Mouse (Mus musculus): ENCODE data around the gene Akap12. TPM values are rescaled to one million over a fixed set of nuclear protein-coding genes. Genes with fewer than 3 reads are reported as not detected.

Akap12 gene
- polyA plus RNA-seq, 1 experiment from 2014 or later: 78.6 TPM

DNA sequence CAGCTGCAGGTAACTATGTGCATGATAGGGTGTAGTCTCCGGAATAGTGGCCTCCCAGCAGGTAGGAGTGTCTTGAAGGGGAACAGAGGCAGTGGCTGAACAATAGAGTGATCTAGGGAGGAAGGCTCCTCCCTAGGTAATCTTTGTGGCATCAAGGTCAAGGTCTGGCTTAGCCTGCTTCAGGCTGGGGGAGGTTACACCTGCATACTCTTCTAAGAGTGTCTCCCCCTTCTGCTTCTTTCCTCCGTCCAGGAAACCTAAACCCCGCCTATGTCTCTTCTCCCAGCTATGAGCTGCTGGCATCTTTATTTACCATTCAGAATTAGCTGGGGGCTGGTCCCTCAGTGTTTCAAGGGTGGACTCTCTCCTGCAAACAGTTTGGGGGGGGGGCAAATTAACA, 23.5 kb downstream of the Akap12 start:
- Histone ChIP-seq H3K4me1 (replicated peaks) (peaks cover 30% of the 10 kb centered on the region), H3K4me3 (no peak overlapping the region), H3K27me3 (no peaks in the 10 kb centered on the region), H3K9me3 (no peaks in the 10 kb centered on the region), H3K27ac (replicated peaks) (no peak overlapping the region), H3K9ac (no peak overlapping the region), H3K4me2 (no peak overlapping the region), H3K36me3 (no peaks in the 10 kb centered on the region)
- no peak for ATAC-seq (ENCODE audit: low read depth)
- WGBS: 41% methylated on average over 3 of the region's 3 CpGs

DNA sequence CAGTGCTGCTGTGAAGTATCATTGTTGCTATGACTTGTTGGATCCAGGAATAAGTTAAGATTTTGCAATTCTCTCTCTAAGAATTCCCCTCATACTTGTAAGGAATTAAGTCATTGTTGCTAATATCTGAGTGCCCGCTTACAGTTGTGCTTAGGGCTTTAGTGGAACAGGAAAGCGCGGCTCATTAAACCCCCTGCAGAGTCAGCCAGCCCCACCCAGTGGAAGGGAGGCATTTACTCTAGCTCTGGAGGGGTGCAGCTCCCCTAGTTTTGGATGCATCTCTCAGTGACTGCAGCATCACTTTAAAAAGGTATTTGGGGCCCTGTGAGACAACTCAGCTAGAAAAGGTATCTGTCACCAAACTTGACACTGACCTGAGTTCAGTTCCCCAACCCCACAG, 24.0 kb downstream of the Akap12 start:
- peaks cover 30% of the 10 kb centered on the region for H3K4me1 ChIP-seq (replicated peaks)
- ATAC-seq (ENCODE audit: low read depth): no peak
- H3K27me3 ChIP-seq: no peaks in the 10 kb centered on the region
- no peak overlapping the region for H3K9ac ChIP-seq
- H3K27ac ChIP-seq (replicated peaks): no peak overlapping the region
- H3K9me3 ChIP-seq: no peaks in the 10 kb centered on the region
- H3K4me2 ChIP-seq: no peak overlapping the region
- no peak overlapping the region for H3K4me3 ChIP-seq
- no peaks in the 10 kb centered on the region for H3K36me3 ChIP-seq
- 50% methylated on average over 3 of the region's 3 CpGs for WGBS

DNA sequence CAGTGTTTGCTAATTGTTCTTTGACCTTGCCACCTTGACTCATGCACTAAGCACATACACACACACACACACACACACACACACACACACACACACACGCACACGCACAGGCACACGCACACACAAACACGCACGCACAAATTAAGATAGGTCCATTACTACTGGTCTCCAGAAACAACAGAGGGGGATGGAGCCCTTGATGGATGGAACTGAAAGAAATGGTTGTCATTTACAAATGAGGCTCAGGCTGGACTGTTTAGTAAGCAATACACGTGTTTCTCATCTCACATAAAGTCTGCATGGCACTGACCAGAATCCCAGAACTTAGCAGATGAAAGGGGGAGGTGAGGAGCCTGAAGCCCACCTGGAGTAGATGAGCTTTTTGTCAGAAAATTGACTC, 24.4 kb downstream of the Akap12 start:
- Histone ChIP-seq H3K4me1 (replicated peaks) (peaks cover 30% of the 10 kb centered on the region), H3K27me3 (no peaks in the 10 kb centered on the region), H3K36me3 (no peaks in the 10 kb centered on the region), H3K9me3 (no peaks in the 10 kb centered on the region), H3K4me2 (no peak overlapping the region), H3K27ac (replicated peaks) (no peak overlapping the region), H3K4me3 (no peak overlapping the region), H3K9ac (no peak overlapping the region)
- 89% methylated on average over 6 of the region's 6 CpGs for WGBS
- no peak for ATAC-seq (ENCODE audit: low read depth)

DNA sequence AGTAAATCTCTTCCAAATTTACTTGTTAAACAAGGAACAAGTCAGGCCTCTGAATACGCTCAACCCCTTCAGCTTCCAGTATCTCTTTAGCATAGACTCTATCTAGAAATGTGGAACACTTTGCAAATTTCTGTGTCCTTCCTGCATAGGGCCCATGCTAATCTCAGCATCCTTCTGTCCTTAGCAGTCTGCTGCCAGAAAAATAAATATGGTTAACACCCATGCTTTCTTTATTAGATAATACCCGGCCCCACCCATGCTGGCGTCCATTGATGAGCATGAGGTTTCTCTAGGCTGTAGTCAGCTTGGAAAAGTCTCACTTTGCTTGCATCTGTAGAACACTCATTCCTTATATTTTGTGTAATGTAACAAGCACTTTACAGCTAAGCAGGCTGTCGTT, 27.2 kb downstream of the Akap12 start:
- no peak overlapping the region for H3K4me3 ChIP-seq
- H3K9me3 ChIP-seq: no peaks in the 10 kb centered on the region
- H3K36me3 ChIP-seq: no peaks in the 10 kb centered on the region
- no peak for ATAC-seq (ENCODE audit: low read depth)
- H3K9ac ChIP-seq: no peak overlapping the region
- H3K4me1 ChIP-seq (replicated peaks): peaks cover 23% of the 10 kb centered on the region
- H3K27ac ChIP-seq (replicated peaks): peak overlapping the region; percentile 49
- WGBS: 84% methylated on average over 4 of the region's 4 CpGs
- no peaks in the 10 kb centered on the region for H3K27me3 ChIP-seq
- H3K4me2 ChIP-seq: no peak overlapping the region

DNA sequence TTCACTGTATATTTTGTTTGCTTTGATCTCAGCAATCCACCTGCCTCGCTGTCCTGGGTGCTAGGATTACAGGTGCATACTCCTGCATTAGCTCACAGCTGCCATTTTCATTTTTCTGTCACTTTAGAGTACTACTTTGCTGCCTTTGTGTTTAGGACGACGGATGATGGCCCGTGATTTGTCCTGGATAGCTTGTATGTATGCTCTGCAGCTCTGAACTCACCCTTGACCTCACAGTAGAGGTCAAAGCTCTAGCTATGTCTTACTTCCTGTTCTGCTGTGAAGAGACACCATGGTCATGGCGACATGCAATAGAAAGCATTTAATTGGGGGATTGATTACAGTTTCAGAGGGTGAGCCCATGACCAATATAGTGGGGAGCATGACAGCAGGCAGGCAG, 37.4 kb downstream of the Akap12 start:
- H3K9me3 ChIP-seq: no peaks in the 10 kb centered on the region
- H3K4me3 ChIP-seq: no peak overlapping the region
- no peak for ATAC-seq (ENCODE audit: low read depth)
- H3K4me1 ChIP-seq (replicated peaks): peaks cover 16% of the 10 kb centered on the region
- no peak overlapping the region for H3K27ac ChIP-seq (replicated peaks)
- no peaks in the 10 kb centered on the region for H3K27me3 ChIP-seq
- WGBS: 67% methylated on average over 5 of the region's 5 CpGs
- no peak overlapping the region for H3K9ac ChIP-seq
- no peaks in the 10 kb centered on the region for H3K36me3 ChIP-seq
- H3K4me2 ChIP-seq: no peak overlapping the region

DNA sequence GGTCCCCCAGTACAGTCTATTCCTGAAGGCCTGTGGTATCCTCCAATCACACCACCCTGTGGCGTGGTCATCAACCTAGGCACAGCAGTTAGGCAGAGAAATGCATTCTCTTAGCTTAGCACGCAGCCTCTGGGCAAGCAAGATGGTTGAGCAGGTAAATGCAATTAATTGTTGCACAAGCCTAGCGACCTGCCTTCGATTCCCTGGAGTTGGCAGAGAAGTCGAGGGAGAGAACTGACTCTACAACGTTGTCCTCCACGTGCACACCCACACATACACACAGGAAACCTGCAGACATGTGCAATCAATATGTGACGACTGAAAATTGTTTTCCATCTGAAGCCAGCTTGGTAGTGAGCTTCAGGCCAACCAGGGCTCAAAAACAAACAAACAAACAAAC, 57.7 kb downstream of the Akap12 start:
- no peak overlapping the region for H3K4me2 ChIP-seq
- H3K27ac ChIP-seq (replicated peaks): no peak overlapping the region
- no peak for ATAC-seq (ENCODE audit: low read depth)

DNA sequence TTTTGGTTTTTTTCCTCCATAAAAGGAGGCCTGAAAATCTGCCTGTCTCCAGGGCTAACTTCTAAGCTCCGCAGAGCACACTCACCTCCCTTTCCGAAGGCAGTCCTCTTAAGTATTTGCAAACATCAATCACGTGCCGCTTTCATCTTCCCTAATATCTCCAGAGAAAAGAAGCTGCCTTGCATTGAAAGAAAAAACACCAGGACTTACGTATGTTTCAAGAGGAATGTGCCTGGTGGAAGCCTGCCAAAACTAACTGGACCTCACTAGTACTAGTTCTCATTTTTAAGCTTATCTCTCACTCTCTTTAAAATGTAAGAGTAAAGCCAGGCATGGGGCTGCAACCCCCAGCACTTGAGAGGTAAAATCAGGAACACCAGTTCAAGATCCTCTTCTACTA, 59.4 kb downstream of the Akap12 start:
- H3K9ac ChIP-seq: no peak overlapping the region
- no peak for ATAC-seq (ENCODE audit: low read depth)

More for the DNA sequence above, 57.7 kb downstream of the Akap12 start:
- H3K9me3 ChIP-seq: no peaks in the 10 kb centered on the region
- WGBS: 86% methylated on average over 8 of the region's 8 CpGs
- H3K36me3 ChIP-seq: no peaks in the 10 kb centered on the region
- no peaks in the 10 kb centered on the region for H3K27me3 ChIP-seq
- H3K4me3 ChIP-seq: no peak overlapping the region
- H3K4me1 ChIP-seq (replicated peaks): peaks cover 25% of the 10 kb centered on the region
- no peak overlapping the region for H3K9ac ChIP-seq

DNA sequence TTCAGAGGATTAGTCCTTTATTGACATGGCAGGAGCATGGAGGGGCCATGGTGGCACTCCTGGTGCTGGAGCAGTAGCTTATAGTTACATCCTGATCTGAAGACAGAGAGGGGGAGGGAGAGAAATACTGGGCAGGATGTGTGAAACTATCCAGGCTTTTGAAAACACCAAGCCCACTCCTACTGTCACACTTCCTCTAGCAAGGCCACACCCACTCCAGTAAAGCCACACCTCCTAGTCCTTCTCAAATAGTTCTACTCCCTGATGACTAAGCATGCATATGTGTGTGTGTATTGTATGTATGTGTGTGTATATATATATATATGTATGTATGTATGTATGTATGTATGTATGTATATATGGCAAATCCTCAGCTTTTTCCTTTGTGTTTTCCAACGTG, 61.5 kb downstream of the Akap12 start:
- WGBS: 77% methylated on average over 1 of the region's 1 CpGs

More for the DNA sequence above, 59.4 kb downstream of the Akap12 start:
- Histone ChIP-seq H3K9me3 (no peaks in the 10 kb centered on the region), H3K36me3 (no peaks in the 10 kb centered on the region), H3K27me3 (no peaks in the 10 kb centered on the region), H3K4me3 (no peak overlapping the region), H3K4me2 (no peak overlapping the region), H3K27ac (replicated peaks) (peak overlapping the region; percentile 6; the same call in 1 of the 2 replicates), H3K4me1 (replicated peaks) (peaks cover 25% of the 10 kb centered on the region)
- WGBS: 54% methylated on average over 5 of the region's 5 CpGs

DNA sequence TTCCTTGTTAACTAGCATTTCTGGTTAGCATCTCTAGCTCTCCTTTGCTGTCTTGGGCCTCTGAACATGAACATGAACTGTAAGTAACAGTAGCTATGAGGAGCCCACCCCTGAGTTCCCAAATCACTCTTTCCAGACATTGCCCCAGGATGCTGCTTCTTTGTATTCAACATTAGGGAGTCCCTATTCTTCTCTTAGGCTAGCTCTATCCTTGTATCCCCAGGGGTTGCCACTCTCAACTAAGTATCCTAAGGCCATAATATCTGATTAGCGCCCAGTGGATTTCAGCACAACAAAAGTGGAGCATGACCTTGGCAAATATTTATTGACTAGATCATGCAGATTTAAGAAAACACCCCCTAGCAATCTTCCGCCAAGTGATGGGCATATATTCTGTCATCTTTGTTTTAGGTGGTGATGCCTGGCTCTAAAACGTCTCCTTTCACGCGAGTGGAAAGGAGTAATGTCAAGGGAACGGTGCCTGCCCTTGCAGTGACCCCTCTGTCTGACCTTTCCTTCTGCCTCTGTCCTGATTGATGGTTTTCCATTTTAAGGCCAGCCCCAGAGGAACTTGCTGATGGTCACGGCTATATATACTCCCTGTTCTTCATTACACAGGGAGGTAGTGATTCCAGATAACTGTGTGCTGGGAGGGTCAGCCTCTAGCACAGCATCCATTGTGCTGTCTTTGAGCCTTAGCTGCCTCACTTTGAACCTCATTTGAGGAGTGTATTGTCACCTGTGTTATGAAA, 66.2 kb downstream of the Akap12 start:
- ATAC-seq (ENCODE audit: low read depth): 0 out of 2 replicates have a peak, but pooled peaks have one; percentile 25
- 19% methylated on average over 7 of the region's 7 CpGs for WGBS
- H3K9ac ChIP-seq: no peak overlapping the region

More for the DNA sequence above, 61.5 kb downstream of the Akap12 start:
- no peak for ATAC-seq (ENCODE audit: low read depth)
- H3K36me3 ChIP-seq: no peaks in the 10 kb centered on the region
- H3K27ac ChIP-seq (replicated peaks): no peak overlapping the region
- H3K4me3 ChIP-seq: no peak overlapping the region
- H3K27me3 ChIP-seq: no peaks in the 10 kb centered on the region
- H3K4me1 ChIP-seq (replicated peaks): peaks cover 19% of the 10 kb centered on the region
- no peaks in the 10 kb centered on the region for H3K9me3 ChIP-seq
- H3K9ac ChIP-seq: no peak overlapping the region
- no peak overlapping the region for H3K4me2 ChIP-seq

DNA sequence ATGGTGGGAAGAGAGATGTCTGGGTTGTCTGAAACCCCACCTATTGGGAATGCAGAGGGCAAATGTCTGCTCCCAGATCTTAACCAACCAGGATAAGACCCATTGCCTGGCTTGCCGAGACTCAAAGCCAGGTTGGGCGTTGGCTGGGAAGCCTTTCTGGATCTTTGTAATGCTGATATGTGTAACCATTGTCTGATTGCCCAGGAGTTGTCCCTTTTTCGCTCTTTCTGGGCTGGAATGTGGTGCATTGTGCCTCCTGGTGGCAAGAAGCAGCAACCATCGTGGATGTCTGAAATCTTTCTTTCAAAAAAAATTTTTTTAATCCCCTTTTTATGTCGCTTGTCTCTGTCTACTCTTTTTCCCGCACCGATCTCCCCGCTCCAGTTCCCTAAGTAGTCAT, 67.1 kb downstream of the Akap12 start:
- no peaks in the 10 kb centered on the region for H3K27me3 ChIP-seq
- no peaks in the 10 kb centered on the region for H3K36me3 ChIP-seq
- 7% methylated on average over 8 of the region's 8 CpGs for WGBS
- no peak overlapping the region for H3K9ac ChIP-seq
- peak; percentile 38; the same call in 1 of the 2 replicates for ATAC-seq (ENCODE audit: low read depth)
- peaks cover 29% of the 10 kb centered on the region for H3K4me1 ChIP-seq (replicated peaks)
- no peak overlapping the region for H3K4me3 ChIP-seq
- peak overlapping the region; percentile 59 for H3K4me2 ChIP-seq
- H3K9me3 ChIP-seq: no peaks in the 10 kb centered on the region
- peak overlapping the region; percentile 50 for H3K27ac ChIP-seq (replicated peaks)

More for the DNA sequence above, 66.2 kb downstream of the Akap12 start:
- Histone ChIP-seq H3K4me3 (no peak overlapping the region), H3K27me3 (no peaks in the 10 kb centered on the region), H3K27ac (replicated peaks) (peak overlapping the region; percentile 50; the same call in 1 of the 2 replicates), H3K4me2 (no peak overlapping the region), H3K9me3 (no peaks in the 10 kb centered on the region), H3K4me1 (replicated peaks) (peaks cover 29% of the 10 kb centered on the region), H3K36me3 (no peaks in the 10 kb centered on the region)

DNA sequence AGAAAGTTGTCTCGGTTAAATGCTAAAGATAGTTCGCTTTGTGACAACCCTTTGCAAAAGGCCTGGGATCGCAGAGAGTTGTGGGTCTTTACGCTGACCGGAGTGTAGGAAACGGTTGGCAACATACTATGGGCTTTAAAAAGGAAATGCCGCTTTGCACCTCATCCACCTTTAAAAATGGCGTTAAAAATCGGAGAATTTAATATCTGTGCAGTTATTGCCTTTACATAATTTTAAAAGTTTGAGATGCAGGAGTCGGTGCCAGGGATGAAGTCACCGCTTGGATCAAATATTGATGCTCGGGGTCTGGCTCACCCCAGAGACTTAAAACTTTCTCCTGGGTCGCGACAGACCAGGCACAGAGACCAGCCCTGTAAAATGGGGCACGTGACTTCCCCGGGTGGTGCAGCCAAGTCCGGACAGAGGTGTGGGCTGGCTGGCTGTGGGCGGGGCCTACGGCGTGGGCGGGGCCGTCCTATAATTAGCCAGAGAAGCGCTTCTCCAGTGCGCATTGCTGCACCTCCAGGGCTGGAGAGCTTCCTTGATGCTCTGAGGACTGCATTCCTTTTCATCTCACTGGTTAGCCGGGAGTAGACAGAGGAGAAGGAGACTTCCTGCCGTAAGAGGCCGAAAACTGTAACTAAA, 68.0 kb downstream of the Akap12 start:
- Histone ChIP-seq H3K4me3 (peak overlapping the region; percentile 35), H3K27me3 (no peaks in the 10 kb centered on the region), H3K4me2 (peak overlapping the region; percentile 59), H3K4me1 (replicated peaks) (peaks cover 29% of the 10 kb centered on the region), H3K9ac (peak overlapping the region; percentile 61), H3K36me3 (no peaks in the 10 kb centered on the region), H3K27ac (replicated peaks) (peak overlapping the region; percentile 47; the same call in 1 of the 2 replicates), H3K9me3 (no peaks in the 10 kb centered on the region)
- ATAC-seq (ENCODE audit: low read depth): peak; percentile 75
- 9% methylated on average over 27 of the region's 27 CpGs for WGBS

DNA sequence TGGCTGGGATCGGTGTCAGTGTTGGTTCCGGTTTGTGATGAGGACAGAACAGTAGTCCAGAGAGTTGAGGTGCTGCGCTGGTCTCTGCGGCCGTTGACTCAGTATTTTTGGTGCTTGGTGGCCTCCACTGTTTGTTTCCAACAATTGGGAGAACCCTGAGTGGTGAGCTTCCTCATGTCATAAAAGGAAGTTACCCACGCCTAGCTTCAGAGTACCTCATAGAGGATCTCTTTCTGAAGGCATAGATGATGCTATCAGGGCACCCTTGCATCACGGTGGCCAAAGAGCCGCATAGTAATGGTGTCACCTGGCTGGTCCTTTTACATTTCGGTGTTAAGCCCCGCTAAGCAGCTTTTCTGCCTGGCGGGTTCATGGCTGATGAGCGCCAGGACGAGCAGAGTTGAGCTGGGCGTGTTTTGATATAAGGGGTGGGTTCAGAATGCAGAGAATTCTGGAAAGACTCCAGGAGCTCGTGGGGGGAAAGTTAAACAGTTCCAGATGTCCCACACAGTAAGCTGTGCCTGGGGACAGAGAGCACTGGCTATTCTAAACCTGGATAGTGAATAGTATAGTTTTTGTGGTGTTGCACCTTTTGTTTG, 72.8 kb downstream of the Akap12 start:
- WGBS: 68% methylated on average over 15 of the region's 15 CpGs
- peaks cover 10% of the 10 kb centered on the region for H3K4me1 ChIP-seq (replicated peaks)
- ATAC-seq (ENCODE audit: low read depth): no peak
- no peak overlapping the region for H3K27ac ChIP-seq (replicated peaks)
- no peak overlapping the region for H3K4me3 ChIP-seq
- no peak overlapping the region for H3K9ac ChIP-seq
- no peaks in the 10 kb centered on the region for H3K36me3 ChIP-seq
- H3K27me3 ChIP-seq: no peaks in the 10 kb centered on the region
- H3K4me2 ChIP-seq: 0 out of 2 replicates have a peak overlapping the region, but pooled peaks have one; percentile 5
- no peaks in the 10 kb centered on the region for H3K9me3 ChIP-seq
